Mouse (Mus musculus) lung, adult 2 months (tissue): Measurements from ENCODE around the gene Olfr655.

Experiments used
- CTCF ChIP-seq: fragments of 200-500 bp; IDR thresholded peaks from 2 replicates; pipeline ENCODE4 v1.5.1; 2011; ENCODE audit warnings: mild to moderate bottlenecking, low read length, control low read depth; ENCODE audit not compliant: insufficient read depth
- POLR2A ChIP-seq: fragments of 200-500 bp; IDR thresholded peaks from 2 replicates; pipeline ENCODE4 v1.6.1; 2011; ENCODE audit warnings: low read depth, mild to moderate bottlenecking, control low read depth, low read length, borderline replicate concordance; ENCODE audit errors: extremely low read depth

DNA sequence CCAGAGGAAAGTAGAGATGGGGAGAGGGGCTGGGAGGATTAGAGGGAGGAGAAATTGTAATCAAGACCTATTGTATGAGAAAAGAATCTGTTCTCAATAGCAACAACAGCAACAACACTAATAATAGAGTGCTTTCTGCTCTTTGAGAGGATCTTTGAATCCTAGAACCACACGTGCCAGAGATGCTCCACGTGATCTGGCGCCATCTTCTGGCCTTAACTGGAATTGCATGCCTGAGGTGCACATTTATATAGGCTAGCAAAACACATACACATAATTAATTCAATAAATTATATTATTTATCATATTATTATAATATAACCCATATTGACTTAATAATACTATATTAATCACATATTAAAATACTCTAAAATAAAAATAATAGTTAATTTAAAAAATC is 1.6 kb upstream of the Olfr655 start:
- TF ChIP-seq POLR2A = no peak
- TF ChIP-seq CTCF = peak; percentile 78
